In the genomic region with DNA sequence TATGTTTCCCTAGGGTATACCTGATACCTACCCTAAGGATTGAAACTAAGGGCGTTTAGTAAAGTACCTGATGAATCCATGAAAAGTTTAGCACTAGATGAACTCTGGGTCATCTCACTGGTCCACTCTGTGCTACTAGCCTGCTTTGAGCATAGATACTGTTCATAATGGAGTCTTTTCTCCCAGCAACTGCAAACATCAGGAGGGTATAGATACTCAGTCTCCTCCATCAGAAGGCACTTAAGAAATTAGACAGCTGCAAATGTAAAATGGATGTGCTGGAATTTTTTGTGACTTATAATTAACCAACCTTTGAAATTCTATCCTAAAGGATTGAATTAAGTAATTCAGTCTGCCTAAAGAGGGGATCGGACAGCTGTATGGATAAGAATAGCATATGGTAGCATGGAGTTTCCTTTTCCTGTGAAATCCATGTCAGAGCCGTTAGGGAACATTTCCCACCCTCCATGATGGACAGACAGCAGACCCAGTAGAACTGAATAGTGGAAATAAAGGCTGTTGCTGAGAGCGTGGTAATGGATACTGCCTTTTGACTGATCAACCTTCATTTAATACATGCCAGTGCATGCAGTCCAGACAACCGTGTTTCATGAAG, we compare ENCODE assay signal across 25 mouse cellular contexts.
"Had no signal": no experiment of that assay in that cellular context is flagged by ENCODE, and none has a peak within 500 bp of the region (broad histone marks: within the 10 kb centered on the region; RNA-seq: fewer than 3 reads in every experiment).

No protein-coding gene starts in this region.

- H3K9ac ChIP-seq: heart, embryonic 13.5 days; heart, embryonic 15.5 days; hindbrain, embryonic 12.5 days; hindbrain, embryonic 14.5 days; intestine, embryonic 15.5 days; limb, embryonic 15.5 days; liver, embryonic 12.5 days; liver, embryonic 14.5 days had no signal

- H3K4me3 ChIP-seq: gastrocnemius, adult 2 months; heart, adult 2 months; heart, embryonic 13.5 days; heart, embryonic 15.5 days; hindbrain, embryonic 10.5 days; hindbrain, embryonic 12.5 days; intestine, embryonic 15.5 days; layer of hippocampus, adult 2 months; left cerebral cortex, adult 2 months; limb, embryonic 15.5 days; liver, embryonic 12.5 days had no signal

- H3K9me3 ChIP-seq: heart, embryonic 13.5 days; heart, embryonic 15.5 days; hindbrain, embryonic 10.5 days; hindbrain, embryonic 12.5 days; intestine, embryonic 15.5 days; limb, embryonic 15.5 days; liver, embryonic 12.5 days had no signal

- H3K4me2 ChIP-seq: heart, embryonic 11.5 days; heart, embryonic 13.5 days; heart, embryonic 15.5 days; hindbrain, embryonic 12.5 days; hindbrain, embryonic 14.5 days; intestine, embryonic 15.5 days; limb, embryonic 15.5 days; liver, embryonic 12.5 days had no signal

- ATAC-seq: hindbrain, embryonic 16.5 days; inflammation-experienced regulatory T-cells, adult 6 months; intestine, embryonic 15.5 days; intestine, postnatal 0 days; liver, embryonic 12.5 days had no signal

- H3K27me3 ChIP-seq: heart, embryonic 13.5 days; heart, embryonic 15.5 days; hindbrain, embryonic 12.5 days; intestine, embryonic 15.5 days; limb, embryonic 15.5 days; liver, embryonic 12.5 days had no signal

- H3K27ac ChIP-seq: gastrocnemius, adult 2 months; heart, adult 2 months; heart, embryonic 13.5 days; heart, embryonic 15.5 days; hindbrain, embryonic 10.5 days; hindbrain, embryonic 12.5 days; hindbrain, embryonic 14.5 days; intestine, embryonic 15.5 days; layer of hippocampus, adult 2 months; left cerebral cortex, adult 2 months; limb, embryonic 15.5 days; liver, embryonic 12.5 days; liver, embryonic 14.5 days had no signal

- DNase-seq: gastrocnemius, adult 2 months; gastrocnemius, postnatal 10 days; gastrocnemius, postnatal 25 days; heart, adult 2 months; heart, postnatal 4 days; kidney, adult 18-20 months; kidney, adult 8-10 months; kidney, postnatal 10 days; kidney, postnatal 25 days; kidney, postnatal 4 days had no signal

- H3K36me3 ChIP-seq: heart, embryonic 13.5 days; heart, embryonic 15.5 days; hindbrain, embryonic 10.5 days; hindbrain, embryonic 12.5 days; intestine, embryonic 15.5 days; limb, embryonic 15.5 days; liver, embryonic 12.5 days had no signal

- H3K4me1 ChIP-seq: heart, embryonic 13.5 days; heart, embryonic 15.5 days; hindbrain, embryonic 10.5 days; hindbrain, embryonic 12.5 days; intestine, embryonic 15.5 days; limb, embryonic 15.5 days had no signal
